Mouse (Mus musculus) ZHBTc4 (cell line): ENCODE data around the gene Armh2.
A peak's percentile ranks its signal among the peaks of the same experiment; 100 is the strongest.

Source experiments
- DNase-seq: peaks from one replicate; pipeline ENCODE4 v3.0.0-alpha.2; 2011; ENCODE audit warnings: low read depth, low spot score

The Armh2 gene

GRCm38 (mm10) chr13:24741028-24741427 lies at the start of gene Armh2:
Armh2 (plus strand) TSS chr13:24741232.
- DNase-seq, result no peak

- no peak for DNase-seq
These were observed 47.7 kb upstream of the Armh2 start for GRCm38 (mm10) chr13:24693312-24693711.

- no peak for DNase-seq
These were observed 42.3 kb upstream of the Armh2 start for GRCm38 (mm10) chr13:24698746-24699145.

GRCm38 (mm10) chr13:24702128-24702527 lies 38.9 kb upstream of the Armh2 start:
- DNase-seq, result no peak

- no peak for DNase-seq
These were observed 31.2 kb upstream of the Armh2 start for GRCm38 (mm10) chr13:24709656-24710396.

GRCm38 (mm10) chr13:24710968-24711367 lies 30.1 kb upstream of the Armh2 start:
- DNase-seq, result no peak

- DNase-seq, result no peak
These were observed 28.4 kb upstream of the Armh2 start for GRCm38 (mm10) chr13:24712581-24713130.

GRCm38 (mm10) chr13:24713434-24714000 lies 27.5 kb upstream of the Armh2 start:
- DNase-seq, result peak; percentile 91

GRCm38 (mm10) chr13:24714360-24714885 lies 26.6 kb upstream of the Armh2 start:
- DNase-seq, result no peak

- no peak for DNase-seq
These were observed 25.4 kb upstream of the Armh2 start for GRCm38 (mm10) chr13:24715601-24716000.

GRCm38 (mm10) chr13:24716441-24716840 lies 24.6 kb upstream of the Armh2 start:
- no peak for DNase-seq

- no peak for DNase-seq
These were observed 23.4 kb upstream of the Armh2 start for GRCm38 (mm10) chr13:24717677-24718076.

- DNase-seq, result no peak
These were observed 19.5 kb upstream of the Armh2 start for GRCm38 (mm10) chr13:24721502-24721901.

- DNase-seq, result no peak
These were observed 17.2 kb upstream of the Armh2 start for GRCm38 (mm10) chr13:24723699-24724394.

GRCm38 (mm10) chr13:24724395-24724759 lies 16.7 kb upstream of the Armh2 start:
- no peak for DNase-seq

- DNase-seq, result no peak
These were observed 11.9 kb upstream of the Armh2 start for GRCm38 (mm10) chr13:24729128-24729527.

GRCm38 (mm10) chr13:24734502-24734901 lies 6.5 kb upstream of the Armh2 start:
- DNase-seq, result no peak

- DNase-seq, result no peak
These were observed 5.4 kb upstream of the Armh2 start for GRCm38 (mm10) chr13:24735608-24736131.

GRCm38 (mm10) chr13:24747823-24748222 lies 6.8 kb downstream of the Armh2 start:
- peak; percentile 42 for DNase-seq

- DNase-seq, result no peak
These were observed 9.8 kb downstream of the Armh2 start for GRCm38 (mm10) chr13:24750807-24751206.

GRCm38 (mm10) chr13:24751396-24751795 lies 10.4 kb downstream of the Armh2 start:
- DNase-seq, result no peak

- DNase-seq, result no peak
These were observed 15.7 kb downstream of the Armh2 start for GRCm38 (mm10) chr13:24756756-24757155.
